Mouse (Mus musculus) kidney, adult 18-20 months (tissue): Measurements from ENCODE around the gene Ppm1l.
"Not testable (repeated sequence)": the region's sequence is repeated elsewhere in the genome, so short reads cannot be mapped to it uniquely, and the experiment has no call there.

Experiments
- DNase-seq: peaks from one replicate; pipeline ENCODE4 v3.0.0; 2021

The Ppm1l gene

GRCm38 (mm10) chr3:69548704-69549455 lies 232.2 kb downstream of the Ppm1l start:
- no peak for DNase-seq

GRCm38 (mm10) chr3:69549602-69550001 lies 232.9 kb downstream of the Ppm1l start:
- DNase-seq = no peak

- DNase-seq = no peak
Measured at GRCm38 (mm10) chr3:69555511-69555910, 238.8 kb downstream of the Ppm1l start.

- peak; percentile 44 for DNase-seq
Measured at GRCm38 (mm10) chr3:69556092-69556778, 239.6 kb downstream of the Ppm1l start.

GRCm38 (mm10) chr3:69559316-69559974 lies 242.8 kb downstream of the Ppm1l start:
- no peak for DNase-seq

- no peak for DNase-seq
Measured at GRCm38 (mm10) chr3:69559975-69560330, 243.3 kb downstream of the Ppm1l start.

- no peak for DNase-seq
Measured at GRCm38 (mm10) chr3:69561686-69562085, 245.0 kb downstream of the Ppm1l start.

GRCm38 (mm10) chr3:69563406-69563805 lies 246.7 kb downstream of the Ppm1l start:
- DNase-seq = no peak

GRCm38 (mm10) chr3:69565586-69565985 lies 248.9 kb downstream of the Ppm1l start:
- DNase-seq = not testable (repeated sequence)

GRCm38 (mm10) chr3:69572561-69572960 lies 255.9 kb downstream of the Ppm1l start:
- no peak for DNase-seq

GRCm38 (mm10) chr3:69575577-69575976 lies 258.9 kb downstream of the Ppm1l start:
- no peak for DNase-seq

- DNase-seq = no peak
Measured at GRCm38 (mm10) chr3:69576715-69577114, 260.1 kb downstream of the Ppm1l start.

- DNase-seq = no peak
Measured at GRCm38 (mm10) chr3:69578791-69579190, 262.1 kb downstream of the Ppm1l start.

- no peak for DNase-seq
Measured at GRCm38 (mm10) chr3:69583798-69584197, 267.1 kb downstream of the Ppm1l start.

GRCm38 (mm10) chr3:69588101-69588760 lies 271.6 kb downstream of the Ppm1l start:
- DNase-seq = peak; percentile 76

GRCm38 (mm10) chr3:69593426-69593825 lies 276.8 kb downstream of the Ppm1l start:
- DNase-seq = no peak

- no peak for DNase-seq
Measured at GRCm38 (mm10) chr3:69594071-69594470, 277.4 kb downstream of the Ppm1l start.

- DNase-seq = no peak
Measured at GRCm38 (mm10) chr3:69596116-69596515, 279.5 kb downstream of the Ppm1l start.

GRCm38 (mm10) chr3:69597211-69597610 lies 280.6 kb downstream of the Ppm1l start:
- DNase-seq = no peak

- DNase-seq = peak; percentile 23
Measured at GRCm38 (mm10) chr3:69597816-69598215, 281.2 kb downstream of the Ppm1l start.

- peak; percentile 67 for DNase-seq
Measured at GRCm38 (mm10) chr3:69598261-69599165, 281.9 kb downstream of the Ppm1l start, which contains the start of gene B3galnt1. TSS of gene B3galnt1 (minus strand) at chr3:69598960.

- no peak for DNase-seq
Measured at GRCm38 (mm10) chr3:69599166-69599500, 282.5 kb downstream of the Ppm1l start.
